Mouse (Mus musculus) spleen, adult 18-20 months (tissue): Measurements from ENCODE around the gene Speer4f2.
"Not testable (repeated sequence)": the region's sequence is repeated elsewhere in the genome, so short reads cannot be mapped to it uniquely, and the experiment has no call there.

ENCODE experiments used
- DNase-seq, 2 experiments: peaks; one replicate each; pipeline ENCODE4 v3.0.0; 2022; ENCODE audit warnings: mixed read lengths in 2 of 2

Gene Speer4f2

GRCm38 (mm10) chr5:17372880-17373279, at the start of gene Speer4f2:
TSS of gene Speer4f2 (plus strand) at chr5:17373180.
- DNase-seq = not testable (repeated sequence)

GRCm38 (mm10) chr5:17328946-17329566, 43.9 kb upstream of the Speer4f2 start:
- no peak for DNase-seq

- no peak for DNase-seq
Observed at GRCm38 (mm10) chr5:17334836-17335235, 38.1 kb upstream of the Speer4f2 start.

- not testable (repeated sequence) for DNase-seq
Observed at GRCm38 (mm10) chr5:17345741-17346140, 27.2 kb upstream of the Speer4f2 start.

GRCm38 (mm10) chr5:17359394-17359999, 13.5 kb upstream of the Speer4f2 start:
- no peak for DNase-seq

GRCm38 (mm10) chr5:17389926-17390325, 16.9 kb downstream of the Speer4f2 start:
- no peak for DNase-seq

GRCm38 (mm10) chr5:17391207-17391606, 18.2 kb downstream of the Speer4f2 start:
- DNase-seq = no peak

GRCm38 (mm10) chr5:17400571-17400970, 27.6 kb downstream of the Speer4f2 start:
- DNase-seq = no peak

- no peak for DNase-seq
Observed at GRCm38 (mm10) chr5:17401206-17402077, 28.5 kb downstream of the Speer4f2 start.

GRCm38 (mm10) chr5:17402330-17403125, 29.5 kb downstream of the Speer4f2 start:
- no peak for DNase-seq

- DNase-seq = no peak
Observed at GRCm38 (mm10) chr5:17403584-17403983, 30.6 kb downstream of the Speer4f2 start.

GRCm38 (mm10) chr5:17408924-17409660, 36.1 kb downstream of the Speer4f2 start:
- no peak for DNase-seq

- DNase-seq = no peak
Observed at GRCm38 (mm10) chr5:17417201-17417600, 44.2 kb downstream of the Speer4f2 start.

- no peak for DNase-seq
Observed at GRCm38 (mm10) chr5:17419215-17419820, 46.3 kb downstream of the Speer4f2 start.

GRCm38 (mm10) chr5:17419921-17420320, 46.9 kb downstream of the Speer4f2 start:
- no peak for DNase-seq

- DNase-seq = no peak
Observed at GRCm38 (mm10) chr5:17422225-17422624, 49.2 kb downstream of the Speer4f2 start.

GRCm38 (mm10) chr5:17426930-17427329, 54.0 kb downstream of the Speer4f2 start:
- no peak for DNase-seq
